Mouse (Mus musculus) heart, embryonic 14.5 days (tissue): ENCODE measurements around the gene Gm43518. TPM values are rescaled to one million over a fixed set of nuclear protein-coding genes. Genes with fewer than 3 reads are reported as not detected.

Source experiments
- ATAC-seq: fragments of 200-750 bp; cut with Nextera tagmentation; 2 replicates; pipeline ENCODE4 v1.8.0; 2017; ENCODE audit warnings: low read depth, moderate TSS enrichment; ENCODE audit not compliant: insufficient number of reproducible peaks, insufficient read depth, low FRiP score
- H3K27ac ChIP-seq, 2 experiments: fragments of 200-500 bp in 1 of 2; fragments of 300-500 bp in 1 of 2; sonication (generic) in 1 of 2; replicated peaks in 1 of 2; 2 replicates each; pipeline ENCODE4 v1.5.1; 2012 to 2014; ENCODE audit warnings: low read depth in 2 of 2, low read length in 2 of 2, control low read depth in 1 of 2, mild to moderate bottlenecking in 1 of 2, mixed read lengths in 1 of 2; ENCODE audit not compliant: control insufficient read depth in 1 of 2, insufficient read depth in 1 of 2
- H3K27me3 ChIP-seq: fragments of 300-500 bp; sonication (generic); 2 replicates; pipeline ENCODE4 v1.6.1; 2014; ENCODE audit warnings: mild to moderate bottlenecking, low read length, control low read depth; ENCODE audit not compliant: control insufficient read depth, insufficient read depth
- H3K36me3 ChIP-seq: fragments of 300-500 bp; sonication (generic); 2 replicates; pipeline ENCODE4 v1.6.1; 2014; ENCODE audit warnings: mild to moderate bottlenecking, control low read depth, low read length, mixed read lengths; ENCODE audit not compliant: control insufficient read depth, insufficient read depth
- H3K4me1 ChIP-seq, 2 experiments: fragments of 200-500 bp in 1 of 2; fragments of 300-500 bp in 1 of 2; sonication (generic) in 1 of 2; 2 replicates each; pipeline ENCODE4 v1.6.1; 2012 to 2014; ENCODE audit warnings: low read length in 2 of 2, control low read depth in 1 of 2, mixed read lengths in 1 of 2; ENCODE audit not compliant: control insufficient read depth in 2 of 2, insufficient read depth in 2 of 2
- H3K4me2 ChIP-seq: fragments of 300-500 bp; sonication (generic); 2 replicates; pipeline ENCODE4 v1.6.1; 2014; ENCODE audit warnings: mild to moderate bottlenecking, low read length
- H3K4me3 ChIP-seq, 2 experiments: fragments of 200-500 bp in 1 of 2; fragments of 300-500 bp in 1 of 2; sonication (generic) in 1 of 2; 2 replicates each; pipeline ENCODE4 v1.5.1; 2012 to 2014; ENCODE audit warnings: low read length in 2 of 2, mild to moderate bottlenecking in 2 of 2, control low read depth in 1 of 2, low read depth in 1 of 2, moderate library complexity in 1 of 2; ENCODE audit not compliant: control insufficient read depth in 1 of 2, insufficient read depth in 1 of 2
- H3K9ac ChIP-seq: fragments of 300-500 bp; sonication (generic); 2 replicates; pipeline ENCODE4 v1.6.1; 2014; ENCODE audit warnings: mild to moderate bottlenecking, low read length
- H3K9me3 ChIP-seq: fragments of 300-500 bp; sonication (generic); 2 replicates; pipeline ENCODE4 v1.6.1; 2016; ENCODE audit warnings: low read length, control low read depth; ENCODE audit not compliant: control insufficient read depth
- WGBS: fragments of 180-500 bp; shearing (Covaris S2); extraction: QIAGEN DNeasy Blood & Tissue Kit; methylation state at CpG from one replicate; pipeline ENCODE4 v1.1.7; 2014; 5-methylcytosine and 5-hydroxymethylcytosine counted together
- polyA plus RNA-seq: library from polyadenylated mRNA; unstranded; fragments of >200 nt; fragmentation: Nextera tagmentation; extraction: Ambion mirVana; gene quantifications from 2 replicates; pipeline ENCODE4 v1.2.1, GENCODE M21; 2014

Gm43518 gene
- polyA plus RNA-seq, 1 experiment from 2014 or later, result 1.4 TPM

- no peaks in the 10 kb centered on the region for H3K27me3 ChIP-seq
- H3K4me3 ChIP-seq, result peak within 1 kb of the TSS; percentile 72 to 91
- under 1% methylated on average over 61 of the region's 61 CpGs for WGBS
- peak within 1 kb of the TSS; percentile 78 to 83; a peak in 3 of 4 replicates for H3K27ac ChIP-seq
- ATAC-seq, result peak; percentile 92
- peaks cover 37% of the 10 kb centered on the region for H3K36me3 ChIP-seq
- no peaks in the 10 kb centered on the region for H3K9me3 ChIP-seq
- peak within 1 kb of the TSS; percentile 98 for H3K9ac ChIP-seq
- peaks cover 7 to 12% of the 10 kb centered on the region in 2 experiments for H3K4me1 ChIP-seq
- H3K4me2 ChIP-seq, result peak within 1 kb of the TSS; percentile 86
Observed at GRCm38 (mm10) chr5:123906976-123907630, 20.1 kb upstream of the Gm43518 start, which contains the start of gene Denr. Gene Denr, plus strand, starts transcription at chr5:123907175.

GRCm38 (mm10) chr5:123907631-123907977 is 19.6 kb upstream of the Gm43518 start:
- Histone ChIP-seq H3K9ac (peak overlapping the region; percentile 98), H3K4me1 (peaks cover 7 to 12% of the 10 kb centered on the region in 2 experiments), H3K9me3 (no peaks in the 10 kb centered on the region), H3K27ac (peak overlapping the region in 1 of 2 experiments; percentile 83; a peak in 2 of 4 replicates), H3K4me3 (peak overlapping the region; percentile 72 to 91), H3K36me3 (peaks cover 40% of the 10 kb centered on the region), H3K4me2 (peak overlapping the region; percentile 86), H3K27me3 (no peaks in the 10 kb centered on the region)
- 2% methylated on average over 10 of the region's 10 CpGs for WGBS
- ATAC-seq, result no peak

- Histone ChIP-seq H3K36me3 (peaks cover 78% of the 10 kb centered on the region), H3K27me3 (no peaks in the 10 kb centered on the region), H3K4me1 (peaks cover 2 to 12% of the 10 kb centered on the region in 2 experiments; a peak in 1 of 4 replicates), H3K4me3 (no peak overlapping the region), H3K9me3 (no peaks in the 10 kb centered on the region), H3K9ac (no peak overlapping the region), H3K27ac (0 out of 4 replicates have a peak overlapping the region, but pooled peaks of 1 of the 2 experiments have one; percentile 3), H3K4me2 (no peak overlapping the region)
- no peak for ATAC-seq
- WGBS, result 80% methylated on average over 3 of the region's 3 CpGs
Observed at GRCm38 (mm10) chr5:123914852-123915251, 12.4 kb upstream of the Gm43518 start.

- Histone ChIP-seq H3K36me3 (peaks cover 95% of the 10 kb centered on the region), H3K27me3 (no peaks in the 10 kb centered on the region), H3K27ac (no peak overlapping the region), H3K9me3 (no peaks in the 10 kb centered on the region), H3K4me2 (no peak overlapping the region), H3K4me3 (no peak overlapping the region), H3K9ac (no peak overlapping the region), H3K4me1 (no peaks in the 10 kb centered on the region)
- WGBS, result 82% methylated on average over 6 of the region's 6 CpGs
- no peak for ATAC-seq
Observed at GRCm38 (mm10) chr5:123922112-123922511, 5.1 kb upstream of the Gm43518 start.

GRCm38 (mm10) chr5:123930508-123930989 is 3.3 kb downstream of the Gm43518 start, which contains the start of gene Ccdc62:
Gene Ccdc62, plus strand, starts transcription at chr5:123930679.
- ATAC-seq, result peak; percentile 97

GRCm38 (mm10) chr5:123931131-123931530 is 3.9 kb downstream of the Gm43518 start:
- Histone ChIP-seq H3K4me2 (peak overlapping the region; percentile 83), H3K9ac (peak overlapping the region; percentile 96), H3K4me3 (peak overlapping the region; percentile 71 to 100), H3K27ac (peak overlapping the region in 1 of 2 experiments; percentile 85), H3K27me3 (no peaks in the 10 kb centered on the region), H3K36me3 (peaks cover 30% of the 10 kb centered on the region), H3K4me1 (peaks cover 3% of the 10 kb centered on the region in 2 experiments; a peak in 3 of 4 replicates), H3K9me3 (no peaks in the 10 kb centered on the region)
- 49% methylated on average over 13 of the region's 13 CpGs for WGBS
- no peak for ATAC-seq

More at GRCm38 (mm10) chr5:123930508-123930989, 3.3 kb downstream of the Gm43518 start, which contains the start of gene Ccdc62:
- Histone ChIP-seq H3K36me3 (peaks cover 36% of the 10 kb centered on the region), H3K4me2 (peak within 1 kb of the TSS; percentile 83), H3K4me1 (peaks cover 3% of the 10 kb centered on the region in 2 experiments; a peak in 3 of 4 replicates), H3K9me3 (no peaks in the 10 kb centered on the region), H3K27ac (peak within 1 kb of the TSS; percentile 85 to 91), H3K9ac (peak within 1 kb of the TSS; percentile 96), H3K4me3 (peak within 1 kb of the TSS; percentile 71 to 100), H3K27me3 (no peaks in the 10 kb centered on the region)
- under 1% methylated on average over 56 of the region's 56 CpGs for WGBS

- no peaks in the 10 kb centered on the region for H3K27me3 ChIP-seq
- H3K4me1 ChIP-seq, result peaks cover 3% of the 10 kb centered on the region in 2 experiments; a peak in 3 of 4 replicates
- no peak for ATAC-seq
- no peaks in the 10 kb centered on the region for H3K9me3 ChIP-seq
- H3K4me2 ChIP-seq, result no peak overlapping the region
- no peak overlapping the region for H3K9ac ChIP-seq
- peaks cover 12% of the 10 kb centered on the region for H3K36me3 ChIP-seq
- no peak overlapping the region for H3K4me3 ChIP-seq
- no peak overlapping the region for H3K27ac ChIP-seq
Observed at GRCm38 (mm10) chr5:123932927-123933326, 5.7 kb downstream of the Gm43518 start.
